In genomic region chr15:27793284-27793683, GRCm38 (mm10) we compare ENCODE assay signal across 13 mouse cellular contexts.
A peak's percentile ranks its signal among the peaks of the same experiment; 100 is the strongest.
DNase-seq lines count a peak whose midpoint lies in the region; ATAC-seq and TF ChIP-seq lines count a peak whose summit lies in the region.
"Had no signal": no experiment of that assay in that cellular context is flagged by ENCODE, and none has a peak within 500 bp of the region (broad histone marks: within the 10 kb centered on the region; RNA-seq: fewer than 3 reads in every experiment).

No protein-coding gene starts in this region.

- WGBS in kidney, embryonic 15.5 days = 65% methylated on average over 6 of the region's 6 CpGs
- WGBS in embryonic facial prominence, embryonic 13.5 days = 28% methylated on average over 6 of the region's 6 CpGs
- 31% methylated on average over 6 of the region's 6 CpGs for WGBS in forebrain, postnatal 0 days
- WGBS in midbrain, embryonic 13.5 days = 47% methylated on average over 6 of the region's 6 CpGs
- WGBS in lung, adult 2 months = 74% methylated on average over 6 of the region's 6 CpGs

- H3K4me1 ChIP-seq in kidney, embryonic 15.5 days = peaks cover 74% of the 10 kb centered on the region
- peaks cover 86% of the 10 kb centered on the region for H3K4me1 ChIP-seq in embryonic facial prominence, embryonic 13.5 days
- H3K4me1 ChIP-seq in forebrain, postnatal 0 days (ENCODE audit: insufficient read depth) = peaks cover 24% of the 10 kb centered on the region
- H3K4me1 ChIP-seq in midbrain, embryonic 13.5 days (replicated peaks) = peaks cover 67% of the 10 kb centered on the region
- H3K4me1 ChIP-seq in lung, adult 2 months (ENCODE audit: control insufficient read depth, insufficient read depth, low read length) = peaks cover 16% of the 10 kb centered on the region

- no peak overlapping the region for H3K4me2 ChIP-seq in kidney, embryonic 15.5 days
- no peak overlapping the region for H3K4me2 ChIP-seq in embryonic facial prominence, embryonic 13.5 days
- no peak overlapping the region for H3K4me2 ChIP-seq in forebrain, postnatal 0 days (ENCODE audit: low read depth)
- H3K4me2 ChIP-seq in midbrain, embryonic 13.5 days (replicated peaks) = no peak overlapping the region

- intact Hi-C loops in gastrocnemius, postnatal 14 days (cut with DNase I; ENCODE audit: low total_unique reads) = no loop called here

- H3K27me3 ChIP-seq in kidney, embryonic 15.5 days = no peaks in the 10 kb centered on the region
- no peaks in the 10 kb centered on the region for H3K27me3 ChIP-seq in embryonic facial prominence, embryonic 13.5 days
- H3K27me3 ChIP-seq in forebrain, postnatal 0 days (ENCODE audit: insufficient read depth, low read length) = no peaks in the 10 kb centered on the region
- H3K27me3 ChIP-seq in midbrain, embryonic 13.5 days = no peaks in the 10 kb centered on the region

- 0 out of 2 replicates have a peak overlapping the region, but pooled peaks have one; percentile 16 for H3K27ac ChIP-seq in kidney, embryonic 15.5 days
- H3K27ac ChIP-seq in embryonic facial prominence, embryonic 13.5 days = peak overlapping the region; percentile 89
- peak overlapping the region; percentile 45; the same call in 1 of the 2 replicates for H3K27ac ChIP-seq in forebrain, postnatal 0 days (ENCODE audit: low read depth, low read length)
- H3K27ac ChIP-seq in midbrain, embryonic 13.5 days = peak overlapping the region; percentile 45

- H3K9ac ChIP-seq in kidney, embryonic 15.5 days = no peak overlapping the region
- peak overlapping the region; percentile 54 for H3K9ac ChIP-seq in embryonic facial prominence, embryonic 13.5 days
- H3K9ac ChIP-seq in forebrain, postnatal 0 days = no peak overlapping the region
- no peak overlapping the region for H3K9ac ChIP-seq in midbrain, embryonic 13.5 days (replicated peaks)

- H3K36me3 ChIP-seq in kidney, embryonic 15.5 days = peaks cover 15% of the 10 kb centered on the region; the same call in 1 of the 2 replicates
- peaks cover under 1% of the 10 kb centered on the region; the same call in 1 of the 2 replicates for H3K36me3 ChIP-seq in embryonic facial prominence, embryonic 13.5 days
- peaks cover 4% of the 10 kb centered on the region; the same call in 1 of the 2 replicates for H3K36me3 ChIP-seq in forebrain, postnatal 0 days (ENCODE audit: insufficient read depth)
- H3K36me3 ChIP-seq in midbrain, embryonic 13.5 days = peaks cover 5% of the 10 kb centered on the region; the same call in 1 of the 2 replicates

- DNase-seq in kidney, postnatal 25 days = no peak
- no peak for DNase-seq in forebrain, postnatal 0 days
- no peak for DNase-seq in gastrocnemius, postnatal 14 days
- no peak for DNase-seq in lung, adult 2 months
- DNase-seq in urinary bladder, postnatal 14 days (ENCODE audit: low spot score) = no peak
- DNase-seq: embryo, embryonic 11 days; gastrocnemius, postnatal 10 days; kidney, adult 2 months; lung, postnatal 10 days had no signal

- TF ChIP-seq CTCF in forebrain, postnatal 0 days (IDR thresholded peaks at IDR 0.05; ENCODE audit: low read depth) = no peak
- no peak for TF ChIP-seq CTCF in lung, adult 2 months (IDR thresholded peaks at IDR 0.05; ENCODE audit: insufficient read depth, low read length)

- no peak for TF ChIP-seq POLR2A in lung, adult 2 months (IDR thresholded peaks at IDR 0.05; ENCODE audit: borderline replicate concordance, extremely low read depth, low read depth, low read length)

- H3K9me3 ChIP-seq in kidney, embryonic 15.5 days (replicated peaks) = no peaks in the 10 kb centered on the region
- H3K9me3 ChIP-seq in embryonic facial prominence, embryonic 13.5 days = no peaks in the 10 kb centered on the region
- no peaks in the 10 kb centered on the region for H3K9me3 ChIP-seq in forebrain, postnatal 0 days (ENCODE audit: low read length)
- no peaks in the 10 kb centered on the region for H3K9me3 ChIP-seq in midbrain, embryonic 13.5 days

- no peak overlapping the region for H3K4me3 ChIP-seq in kidney, embryonic 15.5 days (replicated peaks)
- H3K4me3 ChIP-seq in embryonic facial prominence, embryonic 13.5 days = no peak overlapping the region
- H3K4me3 ChIP-seq in forebrain, postnatal 0 days (ENCODE audit: low read depth, low read length) = no peak overlapping the region
- H3K4me3 ChIP-seq in midbrain, embryonic 13.5 days (replicated peaks) = no peak overlapping the region
- H3K4me3 ChIP-seq in lung, adult 2 months (replicated peaks; ENCODE audit: extremely low read depth, low read depth, low read length) = no peak overlapping the region
- H3K4me3 ChIP-seq: myocyte had no signal

- ATAC-seq in kidney, embryonic 15.5 days (replicated peaks; ENCODE audit: low FRiP score) = no peak
- ATAC-seq in embryonic facial prominence, embryonic 13.5 days (ENCODE audit: insufficient number of reproducible peaks, insufficient read depth, low FRiP score, low TSS enrichment, low read depth) = no peak
- peak; percentile 24 for ATAC-seq in forebrain, postnatal 0 days
- ATAC-seq in midbrain, embryonic 13.5 days = no peak

Comparison
In these comparisons a context has a peak if more than half of its experiments do, and no peak if none do; other contexts are left out.
1. H3K27ac ChIP-seq: peak in every context shown above with its lines; median percentile 89 in embryonic facial prominence, embryonic 13.5 days; 45 in forebrain, postnatal 0 days; 45 in midbrain, embryonic 13.5 days; 16 in kidney, embryonic 15.5 days.